Mouse (Mus musculus) mesoderm, embryonic 11.5 days (tissue): Measurements from ENCODE around the gene Umps.

Source experiments
- DNase-seq: peaks from one replicate; pipeline ENCODE4 v3.0.0-alpha.2; 2012; ENCODE audit warnings: low read depth, low spot score

Umps gene

GRCm38 (mm10) chr16:33954793-33955192 is 12.0 kb downstream of the Umps start:
- no peak for DNase-seq

- no peak for DNase-seq
Observed at GRCm38 (mm10) chr16:33953008-33953407, 13.8 kb downstream of the Umps start.

- peak; percentile 86 for DNase-seq
Observed at GRCm38 (mm10) chr16:33950830-33951229, 16.0 kb downstream of the Umps start.

- DNase-seq: no peak
Observed at GRCm38 (mm10) chr16:33950386-33950785, 16.5 kb downstream of the Umps start.

- no peak for DNase-seq
Observed at GRCm38 (mm10) chr16:33947664-33948571, 18.9 kb downstream of the Umps start.

- no peak for DNase-seq
Observed at GRCm38 (mm10) chr16:33946021-33946420, 20.8 kb downstream of the Umps start.

GRCm38 (mm10) chr16:33944772-33945171 is 22.1 kb downstream of the Umps start:
- no peak for DNase-seq

- no peak for DNase-seq
Observed at GRCm38 (mm10) chr16:33944126-33944525, 22.7 kb downstream of the Umps start.

- DNase-seq: no peak
Observed at GRCm38 (mm10) chr16:33943388-33943787, 23.4 kb downstream of the Umps start.

- DNase-seq: no peak
Observed at GRCm38 (mm10) chr16:33942341-33942740, 24.5 kb downstream of the Umps start.

- peak; percentile 58 for DNase-seq
Observed at GRCm38 (mm10) chr16:33941271-33941781, 25.5 kb downstream of the Umps start.

- no peak for DNase-seq
Observed at GRCm38 (mm10) chr16:33940095-33940494, 26.7 kb downstream of the Umps start.

- no peak for DNase-seq
Observed at GRCm38 (mm10) chr16:33939636-33940035, 27.2 kb downstream of the Umps start.

- DNase-seq: no peak
Observed at GRCm38 (mm10) chr16:33939133-33939531, 27.7 kb downstream of the Umps start.

- no peak for DNase-seq
Observed at GRCm38 (mm10) chr16:33938311-33939132, 28.3 kb downstream of the Umps start.

- DNase-seq: no peak
Observed at GRCm38 (mm10) chr16:33937567-33937966, 29.3 kb downstream of the Umps start.

- no peak for DNase-seq
Observed at GRCm38 (mm10) chr16:33936885-33937284, 30.0 kb downstream of the Umps start.

GRCm38 (mm10) chr16:33935407-33935785 is 31.4 kb downstream of the Umps start:
- no peak for DNase-seq

GRCm38 (mm10) chr16:33934701-33935406 is 32.0 kb downstream of the Umps start:
- no peak for DNase-seq

- no peak for DNase-seq
Observed at GRCm38 (mm10) chr16:33933411-33933810, 33.4 kb downstream of the Umps start.

GRCm38 (mm10) chr16:33932126-33932525 is 34.7 kb downstream of the Umps start:
- DNase-seq: no peak

- no peak for DNase-seq
Observed at GRCm38 (mm10) chr16:33931682-33932081, 35.2 kb downstream of the Umps start.
